Mouse (Mus musculus) spleen, postnatal 0 days (tissue): Measurements from ENCODE around the gene Psmc3. TPM values are rescaled to one million over a fixed set of nuclear protein-coding genes. Genes with fewer than 3 reads are reported as not detected.

Experiments used
- polyA plus RNA-seq: library from polyadenylated mRNA; unstranded; fragments of >200 nt; fragmentation: Nextera tagmentation; extraction: Ambion mirVana; gene quantifications from 2 replicates; pipeline ENCODE4 v1.2.1, GENCODE M21; 2015

Gene Psmc3
- polyA plus RNA-seq: 160 and 174 TPM in 2 replicates

GRCm38 (mm10) chr2:91053934-91054382 lies at the start of gene Psmc3:
Psmc3 (plus strand) TSS chr2:91054009.

DNA sequence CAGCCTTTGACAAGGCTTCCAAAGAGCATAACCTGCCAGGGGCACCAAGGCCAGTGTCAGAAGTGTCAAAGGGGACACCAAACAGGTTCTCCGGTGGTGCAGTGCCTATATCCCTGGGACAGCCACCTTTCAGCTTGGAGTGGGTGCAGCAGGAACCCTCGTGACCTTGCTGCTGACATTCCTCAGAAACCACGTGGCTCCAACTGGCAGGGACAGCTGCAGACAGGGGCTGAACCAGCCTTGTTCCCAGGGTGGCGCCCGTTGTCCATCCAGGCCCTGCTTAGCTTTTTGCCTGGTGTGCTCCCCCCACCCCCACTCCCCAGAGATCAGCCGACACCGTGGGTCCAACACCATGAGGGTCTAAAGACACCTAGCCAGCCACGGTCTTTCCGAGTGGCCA lies 18.4 kb upstream of the Psmc3 start, which contains the start of gene Rapsn:
Gene Rapsn (plus strand): TSS at position 236 of the 400 bp plus-strand sequence.

DNA sequence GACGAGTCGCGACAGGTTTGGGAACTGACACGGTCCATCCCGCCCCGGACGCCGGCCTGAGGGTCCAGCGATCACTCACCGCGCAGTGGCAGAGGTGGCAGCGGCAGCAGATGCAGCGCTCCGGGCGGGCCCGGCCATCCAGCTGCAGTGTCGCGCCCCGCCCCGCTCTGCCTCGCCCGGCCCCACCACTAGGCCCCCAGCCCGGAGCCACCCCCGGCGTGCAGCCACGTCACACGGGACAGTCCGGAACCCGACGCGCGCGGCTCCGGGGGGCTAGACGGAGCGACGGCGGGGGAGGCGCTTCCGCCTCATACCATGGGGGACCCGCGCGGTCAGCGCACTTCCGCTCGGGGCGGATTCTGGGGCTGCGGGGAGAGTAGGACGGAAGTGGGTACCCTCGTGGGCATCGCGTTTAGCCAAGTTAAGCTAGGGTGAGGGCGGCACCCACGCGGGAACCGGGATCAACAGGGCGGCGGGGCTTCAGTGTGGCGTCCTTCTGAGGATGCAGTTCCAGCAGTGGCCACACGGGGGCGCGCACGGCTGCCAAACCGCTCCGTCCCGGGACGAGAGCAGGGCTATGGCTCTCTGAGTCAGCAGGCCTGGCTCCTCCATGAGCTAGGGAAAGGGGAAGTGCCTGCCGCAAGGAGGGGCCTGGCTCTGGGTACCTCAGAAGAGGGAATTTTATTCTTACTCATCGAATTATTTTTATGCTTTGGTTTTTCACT lies 16.4 kb downstream of the Psmc3 start, which contains the start of gene Slc39a13:
Gene Slc39a13 (minus strand): TSS at position 342 of the 725 bp plus-strand sequence.

DNA sequence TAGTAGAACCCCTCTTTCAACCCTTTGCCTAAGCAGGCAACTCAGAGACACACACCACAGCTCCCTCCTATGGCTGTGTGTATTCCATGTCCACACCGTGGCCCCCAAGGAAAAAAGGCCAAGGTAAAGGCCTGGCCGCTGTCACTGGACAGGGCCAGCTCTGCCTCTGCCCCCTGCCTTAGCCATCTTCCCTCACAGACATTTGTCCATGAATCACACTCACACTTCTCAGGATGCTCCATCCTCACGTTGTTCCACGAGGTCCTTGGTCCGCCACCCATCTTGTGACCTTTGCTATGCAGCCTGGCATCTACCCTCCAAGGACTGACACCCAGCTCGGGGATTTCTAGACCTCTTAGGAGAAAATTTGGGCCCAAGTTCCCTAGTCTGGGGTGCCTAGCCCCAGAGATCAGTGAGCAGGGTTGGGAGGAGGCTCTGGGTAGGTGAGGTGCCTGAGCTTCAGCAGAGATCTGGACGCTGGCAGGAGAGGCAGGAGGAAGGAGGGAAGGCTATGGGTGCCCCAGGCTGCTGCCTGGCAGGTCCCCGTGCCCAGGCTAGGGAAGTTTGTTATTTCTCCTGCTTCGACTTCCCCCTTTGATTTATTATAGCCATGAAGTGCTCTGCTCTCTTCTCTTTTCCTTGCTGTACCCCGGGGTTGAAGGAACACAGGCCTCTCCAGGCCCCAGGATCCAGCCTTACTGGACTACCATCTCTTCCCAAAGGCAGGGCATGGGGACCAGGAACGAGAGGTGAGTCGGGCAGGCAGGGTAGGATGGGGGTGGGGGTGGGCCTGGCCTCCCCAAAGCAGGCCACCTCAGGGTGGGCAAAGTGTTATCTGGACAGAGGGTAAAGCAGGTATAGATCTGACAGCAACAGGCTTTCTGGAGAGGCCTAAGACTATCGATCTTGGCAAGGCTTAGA lies 28.2 kb downstream of the Psmc3 start, which contains the start of gene Spi1:
Gene Spi1 (plus strand): TSS at position 616 of the 921 bp plus-strand sequence.

Other genes with a start within 250 kb of the Psmc3 start
- gene Mtch2, start 206.9 kb upstream of the Psmc3 start, polyA plus RNA-seq: 104 and 106 TPM in 2 replicates
- gene C1qtnf4, start 168.1 kb upstream of the Psmc3 start, polyA plus RNA-seq: 7.0 and 7.8 TPM in 2 replicates
- 15.1 and 15.7 TPM in 2 replicates for gene Kbtbd4, start 149.3 kb upstream of the Psmc3 start, polyA plus RNA-seq
- gene Ndufs3, start 149.2 kb upstream of the Psmc3 start, polyA plus RNA-seq: 125 and 134 TPM in 2 replicates
- 42.9 and 43.4 TPM in 2 replicates for gene Celf1, start 113.6 kb upstream of the Psmc3 start, polyA plus RNA-seq
- gene Rapsn, start 18.4 kb upstream of the Psmc3 start, polyA plus RNA-seq: 1.6 and 2.7 TPM in 2 replicates
- gene Slc39a13, start 16.4 kb downstream of the Psmc3 start, polyA plus RNA-seq: 13.6 and 16.0 TPM in 2 replicates
- gene Spi1, start 28.4 kb downstream of the Psmc3 start, polyA plus RNA-seq: 48.0 and 65.8 TPM in 2 replicates
- 0.08 and 0.12 TPM in 2 replicates for gene Mybpc3, start 64.1 kb downstream of the Psmc3 start, polyA plus RNA-seq
- 10.1 and 10.8 TPM in 2 replicates for gene Madd, start 129.8 kb downstream of the Psmc3 start, polyA plus RNA-seq
- gene Nr1h3, start 148.8 kb downstream of the Psmc3 start, polyA plus RNA-seq: 4.3 and 5.1 TPM in 2 replicates
- 9.5 and 12.2 TPM in 2 replicates for gene Acp2, start 148.9 kb downstream of the Psmc3 start, polyA plus RNA-seq
- gene Ddb2, start 183.0 kb downstream of the Psmc3 start, polyA plus RNA-seq: 6.8 and 9.1 TPM in 2 replicates
- 4.3 and 5.9 TPM in 2 replicates for gene Pacsin3, start 201.9 kb downstream of the Psmc3 start, polyA plus RNA-seq
- 44.9 and 45.2 TPM in 2 replicates for gene Arfgap2, start 211.0 kb downstream of the Psmc3 start, polyA plus RNA-seq